Mouse (Mus musculus): ENCODE results near the gene Mpst.

The Mpst gene

DNA sequence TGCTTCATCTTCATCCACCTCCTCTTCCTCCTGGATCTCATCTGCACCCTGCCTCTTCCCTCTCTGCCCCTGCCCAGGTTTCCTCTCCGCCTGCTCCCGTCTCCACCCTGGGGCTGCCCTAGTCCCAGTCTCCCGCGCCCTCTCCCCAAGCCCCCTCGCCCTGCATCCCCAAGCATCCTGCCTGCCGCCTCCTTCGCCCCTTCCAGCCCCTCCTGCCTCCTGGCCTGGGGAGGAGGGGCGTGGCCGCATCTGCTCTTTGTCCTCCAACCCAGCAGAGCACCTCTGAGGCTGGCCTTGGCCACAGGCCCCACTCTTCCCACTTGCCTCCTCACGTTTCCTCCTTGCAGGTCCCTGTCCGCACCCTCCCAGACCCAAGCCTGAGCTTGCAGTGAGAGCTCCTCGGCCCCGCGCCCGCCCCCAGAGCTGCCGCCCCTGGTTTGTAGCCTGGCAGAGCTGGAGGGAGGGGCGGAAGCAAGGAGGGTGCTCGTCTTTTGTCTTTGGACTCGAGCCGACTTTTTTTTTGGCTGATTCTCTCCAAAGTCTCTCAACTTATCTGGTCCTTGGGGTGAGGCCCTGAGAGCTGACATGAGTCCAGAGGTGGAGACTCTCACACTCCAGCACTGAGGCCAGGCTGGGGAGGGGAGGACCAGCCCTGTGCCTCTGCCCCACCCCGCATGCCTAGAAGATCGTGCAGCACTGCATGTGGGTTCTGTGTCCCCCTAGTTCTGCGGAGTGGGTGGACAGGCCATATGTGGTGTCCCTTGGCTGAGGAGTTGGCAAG is 31.2 kb downstream of the Mpst start:
- DNase-seq = peak; percentile 63

GRCm38 (mm10) chr15:78438018-78438394 is 31.8 kb downstream of the Mpst start:
- DNase-seq = no peak

- DNase-seq = no peak
These were observed 32.3 kb downstream of the Mpst start for GRCm38 (mm10) chr15:78438505-78438904.

DNA sequence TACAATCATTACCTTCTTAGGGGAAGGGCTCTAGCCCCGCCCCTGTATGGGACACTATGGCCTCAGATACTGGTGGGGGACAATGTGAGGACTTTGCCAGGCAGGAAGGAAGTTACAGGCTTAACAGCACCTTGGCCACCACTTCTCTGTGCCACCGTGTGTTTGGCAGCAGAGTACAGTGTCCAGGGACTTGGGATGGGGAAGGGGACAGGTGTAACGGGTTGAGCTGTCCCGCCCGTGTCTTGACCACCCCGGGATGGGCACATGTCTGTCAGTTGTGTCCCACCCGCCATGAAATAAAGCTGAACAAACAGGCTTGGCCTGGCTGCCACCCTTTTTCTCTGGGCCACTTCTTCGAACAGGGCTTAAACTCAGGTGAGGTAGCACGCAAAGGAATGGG is 32.8 kb downstream of the Mpst start:
- no peak for DNase-seq

DNA sequence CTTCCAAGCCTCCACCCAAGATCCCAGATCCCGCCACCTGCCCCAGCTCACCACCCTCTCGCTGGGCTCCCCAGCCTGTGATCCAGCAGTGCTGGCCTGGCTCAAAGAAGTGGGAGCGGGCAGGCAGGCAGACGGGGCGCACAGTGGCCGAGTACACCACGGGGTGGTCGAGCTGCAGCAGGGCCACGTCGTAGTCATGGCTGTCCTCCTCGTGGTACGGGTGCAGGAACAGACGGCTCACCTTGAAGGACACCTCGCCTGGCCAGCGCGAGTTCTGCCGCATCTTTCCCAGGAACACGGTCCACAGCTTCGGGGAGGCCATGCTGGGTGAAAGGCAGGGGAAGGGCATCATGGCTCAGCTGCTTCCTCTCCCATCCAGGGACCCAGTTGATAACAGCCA is 36.0 kb downstream of the Mpst start:
- no peak for DNase-seq

GRCm38 (mm10) chr15:78443857-78444256 is 37.6 kb downstream of the Mpst start:
- DNase-seq = no peak

- DNase-seq = no peak
These were observed 40.9 kb downstream of the Mpst start for GRCm38 (mm10) chr15:78447121-78447520.

GRCm38 (mm10) chr15:78447746-78448535 is 41.7 kb downstream of the Mpst start:
- DNase-seq = peak; percentile 99

GRCm38 (mm10) chr15:78449131-78449530 is 42.9 kb downstream of the Mpst start:
- DNase-seq = no peak

DNA sequence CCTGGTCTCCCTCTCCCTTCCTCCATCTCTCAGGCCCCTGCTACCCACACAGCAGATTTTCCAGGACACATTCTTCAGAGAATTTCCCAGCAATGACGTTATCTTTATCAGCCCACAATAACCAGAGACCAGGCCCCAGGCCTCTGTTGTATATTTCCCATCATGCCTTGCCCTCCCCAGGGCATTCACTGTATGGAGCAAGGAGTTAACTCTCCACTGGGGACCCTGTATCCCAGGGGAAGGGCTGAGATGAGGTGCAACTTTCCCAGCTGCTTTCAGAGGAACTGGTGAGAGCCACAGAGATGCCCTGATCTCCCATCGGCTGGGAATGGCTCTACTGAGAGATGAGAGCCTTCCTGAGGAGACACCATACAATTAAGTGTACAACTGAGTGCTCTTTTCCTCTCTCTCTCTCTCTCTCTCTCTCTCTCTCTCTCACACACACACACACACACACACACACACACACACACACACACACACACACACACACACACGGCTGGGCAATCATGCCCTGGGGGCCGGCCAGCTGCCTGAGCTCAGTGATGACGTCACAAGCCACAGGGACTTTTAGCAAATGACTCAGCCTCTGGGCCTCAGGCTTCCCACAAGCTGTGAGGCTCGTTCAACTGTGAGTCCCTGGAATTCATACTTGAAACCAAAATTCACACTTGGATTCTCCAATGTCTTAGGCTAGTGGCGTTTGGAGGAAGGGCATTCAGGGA is 43.6 kb downstream of the Mpst start:
- no peak for DNase-seq

- no peak for DNase-seq
These were observed 44.2 kb downstream of the Mpst start for GRCm38 (mm10) chr15:78450419-78450768.

- DNase-seq = no peak
These were observed 45.0 kb downstream of the Mpst start for GRCm38 (mm10) chr15:78451201-78451600.

DNA sequence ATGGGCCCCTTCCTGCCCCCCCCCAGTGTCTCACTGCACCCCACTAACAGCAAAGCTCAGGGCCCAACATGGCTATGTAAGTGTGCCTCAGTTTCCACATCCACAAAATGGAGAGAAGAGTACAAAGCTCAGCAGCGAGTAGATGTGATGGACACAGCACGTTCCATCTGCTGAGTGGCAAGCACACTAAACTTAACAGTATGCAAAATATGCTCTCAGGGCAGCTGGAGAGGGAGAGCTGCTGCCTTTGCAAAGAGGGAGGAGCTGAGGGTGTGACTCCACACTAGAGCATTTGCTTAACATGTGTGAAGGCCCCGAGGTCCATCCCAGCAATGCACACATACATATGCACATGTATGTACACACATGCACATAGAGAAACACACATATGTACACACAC is 46.7 kb downstream of the Mpst start:
- no peak for DNase-seq

DNA sequence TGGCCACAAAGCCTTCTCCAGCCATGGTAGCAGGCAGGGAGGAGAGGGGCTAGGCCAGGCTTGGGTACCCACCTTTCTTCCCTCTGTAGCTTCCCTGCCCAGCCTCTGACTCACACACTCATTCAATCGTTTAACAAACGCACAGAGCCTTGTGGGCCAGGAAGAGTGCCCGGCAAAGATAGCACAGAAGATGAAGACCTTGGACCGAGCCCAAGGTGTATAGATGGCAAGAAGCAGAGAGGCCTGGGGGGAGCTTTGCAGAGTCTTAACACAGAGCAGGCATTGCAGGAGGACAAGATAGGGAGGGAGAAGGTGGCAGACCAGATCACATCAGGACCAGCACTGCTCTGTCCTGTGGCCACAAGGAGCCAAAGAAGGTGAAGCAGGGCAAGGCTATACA is 49.0 kb downstream of the Mpst start:
- DNase-seq = no peak

GRCm38 (mm10) chr15:78456051-78456450 is 49.8 kb downstream of the Mpst start:
- DNase-seq = no peak

- no peak for DNase-seq
These were observed 51.0 kb downstream of the Mpst start for GRCm38 (mm10) chr15:78457193-78457592.

- no peak for DNase-seq
These were observed 56.8 kb downstream of the Mpst start for GRCm38 (mm10) chr15:78462981-78463380.
